Mouse (Mus musculus) heart, adult 8-10 months (tissue): Measurements from ENCODE around the gene Olfr1450. TPM values are rescaled to one million over a fixed set of nuclear protein-coding genes. Genes with fewer than 3 reads are reported as not detected.
"Not testable (repeated sequence)": the region's sequence is repeated elsewhere in the genome, so short reads cannot be mapped to it uniquely, and the experiment has no call there.

Experiments used
- DNase-seq: peaks from one replicate; pipeline ENCODE4 v3.0.0; 2022; ENCODE audit warnings: low spot score
- total RNA-seq, 4 experiments: library from RNA; stranded (reverse); gene quantifications; 2 replicates each; pipeline ENCODE4 v1.2.4; 2022

The Olfr1450 gene
- total RNA-seq = not detected

DNA sequence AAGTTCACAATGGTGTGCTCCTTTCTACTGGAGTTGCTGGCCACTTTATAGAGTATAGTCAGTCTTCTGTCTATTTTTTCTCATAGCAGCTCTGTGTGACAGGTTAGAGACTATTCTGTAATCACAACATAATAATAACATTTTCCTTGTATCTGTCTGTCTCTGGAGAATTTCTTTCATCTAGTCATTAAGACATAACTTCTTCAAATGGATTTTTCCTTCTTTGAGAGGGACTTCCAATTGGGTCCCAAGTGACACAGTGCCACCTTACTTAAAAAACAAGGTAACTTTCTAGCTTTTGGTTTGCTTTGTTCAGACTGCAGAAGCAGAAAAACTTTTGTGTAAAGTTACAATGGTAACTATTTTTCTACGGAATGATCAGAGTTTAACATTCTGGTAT is at the start of gene Olfr1450:
Gene Olfr1450 (plus strand): TSS at position 301 of the 400 bp plus-strand sequence.
- no peak for DNase-seq

DNA sequence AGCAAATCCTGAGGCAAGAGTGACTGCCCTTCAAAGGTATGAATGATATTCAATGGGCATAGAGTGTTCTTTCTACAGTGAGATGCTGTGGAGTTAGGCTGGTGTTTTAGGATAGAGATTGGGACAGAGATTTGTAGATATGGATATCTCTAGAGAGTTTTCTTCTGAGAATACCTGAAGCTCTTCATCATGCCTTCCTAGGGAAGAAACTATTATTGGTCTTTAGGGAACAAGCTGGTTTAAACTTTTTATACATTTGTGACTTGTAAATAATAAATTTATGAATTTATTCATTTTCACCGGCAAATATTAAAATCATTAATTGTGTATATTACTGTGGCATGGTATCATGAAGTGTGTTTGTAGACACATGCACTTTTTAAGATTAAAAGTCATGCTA is 46.4 kb upstream of the Olfr1450 start, which contains the start of gene Olfr1447:
Gene Olfr1447 (minus strand): TSS at position 101 of the 400 bp plus-strand sequence.
- no peak for DNase-seq

DNA sequence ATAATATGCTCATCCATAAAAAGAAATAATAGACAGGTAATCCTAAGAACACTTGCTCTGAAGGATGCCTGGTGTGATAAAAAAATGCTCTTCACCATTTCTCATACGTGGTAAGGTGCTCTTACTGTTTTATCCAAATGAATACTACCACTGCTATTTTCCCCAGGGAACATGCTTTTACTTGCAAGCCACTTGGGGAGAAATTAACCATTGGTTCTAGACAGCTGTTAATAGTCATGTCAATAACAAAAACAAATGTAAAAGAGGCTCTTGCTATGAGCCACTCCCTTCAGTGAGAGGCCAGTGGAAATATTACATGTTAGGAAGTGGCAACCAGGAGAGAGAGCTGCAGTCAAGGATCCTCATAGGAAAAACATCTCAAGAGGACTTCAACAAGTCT is 25.7 kb upstream of the Olfr1450 start, which contains the start of gene Olfr1448:
Gene Olfr1448 (minus strand): TSS at position 101 of the 400 bp plus-strand sequence.
- DNase-seq = no peak

DNA sequence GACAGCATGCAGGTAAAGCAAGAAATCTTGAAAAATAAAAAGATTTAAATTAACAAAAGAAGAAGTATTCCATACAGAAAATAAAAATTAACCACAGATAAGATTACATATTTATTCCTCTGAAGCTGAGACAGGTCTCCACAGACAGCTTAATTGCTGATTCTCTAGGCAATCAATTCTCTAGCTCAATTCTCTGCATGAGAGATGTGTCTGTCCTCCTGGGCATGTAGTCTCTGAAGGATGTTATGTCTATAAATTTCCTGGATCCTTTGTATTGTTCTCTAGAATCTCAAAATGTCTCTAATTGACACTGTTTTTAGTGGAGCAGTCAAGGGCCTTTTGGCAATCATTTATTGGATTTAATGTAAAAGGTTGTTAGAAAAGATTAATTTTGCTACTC is 19.5 kb upstream of the Olfr1450 start, which contains the start of gene Olfr1449:
Gene Olfr1449 (plus strand): TSS at position 301 of the 400 bp plus-strand sequence.
- DNase-seq = no peak

DNA sequence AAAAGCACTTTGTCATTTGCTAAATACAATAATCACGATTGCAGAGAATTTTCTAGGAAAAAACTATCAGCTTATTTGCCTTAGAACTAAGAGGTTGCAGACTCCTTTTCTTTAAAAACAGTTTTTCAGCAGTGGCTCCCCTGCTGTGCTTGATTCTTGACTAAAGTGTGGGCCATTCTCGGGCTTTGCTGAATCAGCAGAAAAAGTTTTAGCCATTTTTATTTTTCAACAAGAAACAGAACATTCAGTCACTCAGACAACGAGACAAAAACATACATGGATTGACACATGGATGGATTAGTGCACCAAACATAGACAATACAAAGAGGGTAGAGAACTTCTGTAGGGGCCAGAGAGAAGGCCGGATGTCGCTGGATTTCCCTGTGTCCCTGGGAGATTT is 20.0 kb downstream of the Olfr1450 start:
- not testable (repeated sequence) for DNase-seq

DNA sequence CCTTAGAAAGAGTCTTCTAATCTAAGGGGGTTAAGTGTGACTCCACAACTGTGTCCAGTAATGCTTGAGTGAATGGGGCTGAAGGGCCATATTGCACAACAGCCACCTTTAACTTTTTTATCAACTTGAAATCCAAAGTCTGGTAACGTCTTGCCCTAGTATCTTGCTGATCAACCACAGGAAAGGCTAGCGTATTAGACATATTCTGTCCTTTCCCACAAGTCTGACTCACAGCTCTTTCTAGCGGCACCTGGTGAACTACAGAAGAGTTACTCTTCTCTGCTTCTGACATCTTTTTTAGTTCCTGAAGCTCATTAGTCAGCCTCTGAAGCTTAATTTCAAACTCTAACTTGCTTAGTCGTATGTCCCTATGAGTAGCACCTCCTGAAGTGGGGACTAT is 42.3 kb downstream of the Olfr1450 start:
- DNase-seq = not testable (repeated sequence)

DNA sequence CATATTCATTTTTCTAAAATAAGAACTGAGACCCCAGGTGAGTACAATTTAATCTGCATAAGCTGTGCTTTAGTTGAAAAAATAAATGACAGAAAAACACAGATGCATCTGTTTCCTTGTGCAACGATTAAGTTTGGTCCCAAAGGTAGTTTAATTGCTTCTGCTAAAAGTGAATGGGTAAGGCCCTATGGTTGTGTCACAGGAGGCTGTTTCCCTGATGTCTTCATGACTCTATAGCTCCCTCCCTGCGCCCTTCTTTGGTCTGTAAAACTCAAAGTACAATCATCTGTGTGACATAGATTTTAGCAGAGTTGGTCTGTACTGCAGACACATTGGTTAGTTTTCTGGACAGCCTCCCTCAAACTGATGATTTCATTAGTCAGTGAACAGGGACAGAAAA is 44.7 kb downstream of the Olfr1450 start, which contains the start of gene Olfr1451:
Gene Olfr1451 (plus strand): TSS at position 301 of the 400 bp plus-strand sequence.
- DNase-seq = no peak

Other genes with a start within 250 kb of the Olfr1450 start
- gene Cntf, start 184.6 kb upstream of the Olfr1450 start, total RNA-seq = 1 to 10 TPM in 1 of 4 experiments, under 1 TPM in 3; 0.52 to 1.9 (median 0.95) TPM
- gene Zfp91, start 154.1 kb upstream of the Olfr1450 start, total RNA-seq = 10 to 100 TPM; 75.1 to 88.7 (median 81.0) TPM
- gene Lpxn, start 154.1 kb upstream of the Olfr1450 start, total RNA-seq = 1 to 10 TPM in 1 of 4 experiments, under 1 TPM in 3; 0.60 to 1.1 (median 0.71) TPM
- gene Gm5244, start 103.6 kb upstream of the Olfr1450 start, total RNA-seq = not detected
- gene Olfr1444, start 93.0 kb upstream of the Olfr1450 start, total RNA-seq = not detected
- not detected for gene Olfr1445, start 66.4 kb upstream of the Olfr1450 start, total RNA-seq
- not detected for gene Olfr1446, start 56.7 kb upstream of the Olfr1450 start, total RNA-seq
- not detected for gene Olfr1447, start 46.5 kb upstream of the Olfr1450 start, total RNA-seq
- not detected for gene Olfr1448, start 25.8 kb upstream of the Olfr1450 start, total RNA-seq
- gene Olfr1449, start 19.4 kb upstream of the Olfr1450 start, total RNA-seq = not detected
- not detected for gene Olfr1451, start 44.8 kb downstream of the Olfr1450 start, total RNA-seq
- not detected for gene Olfr1453, start 78.1 kb downstream of the Olfr1450 start, total RNA-seq
- gene Olfr1454, start 110.4 kb downstream of the Olfr1450 start, total RNA-seq = not detected
- not detected for gene Olfr1457, start 147.6 kb downstream of the Olfr1450 start, total RNA-seq
- gene Olfr1458, start 156.5 kb downstream of the Olfr1450 start, total RNA-seq = not detected
- gene Olfr1459, start 199.3 kb downstream of the Olfr1450 start, total RNA-seq = under 1 TPM in 2 of 4 experiments, not detected in 2; 0.05 to 0.09 TPM
- not detected for gene Olfr1461, start 212.7 kb downstream of the Olfr1450 start, total RNA-seq
- gene Olfr1462, start 235.5 kb downstream of the Olfr1450 start, total RNA-seq = not detected